Mouse (Mus musculus): ENCODE measurements at regions not wholly inside any gene's neighbourhood (a gene's known extent, or its start where the extent isn't known, plus 50 kb on each side); places are given as distances from the start of the nearest gene placed in this dataset.

DNA sequence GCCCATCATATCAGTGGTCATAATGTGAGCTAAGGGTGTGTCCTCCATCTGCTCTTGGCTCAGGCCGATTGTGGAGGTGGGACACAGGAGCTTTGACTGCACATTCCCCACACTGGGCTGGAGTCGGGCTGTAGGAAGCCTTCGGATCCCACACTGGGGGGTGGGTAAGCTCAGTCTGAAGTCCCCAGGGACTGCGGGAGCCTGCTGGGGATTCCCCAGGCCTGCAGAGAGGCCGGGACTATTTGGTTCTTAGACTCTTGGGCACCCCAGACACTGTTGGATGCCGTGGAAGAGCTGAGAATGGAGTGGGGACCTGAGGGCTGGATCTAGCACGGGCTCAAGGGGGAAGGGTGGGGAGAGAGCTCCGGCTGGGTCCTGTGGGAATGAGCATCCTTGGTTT is 547.1 kb upstream of the Nrp1 start:
- DNase-seq (ENCODE audit: low spot score in 2 of 2) = no peak

DNA sequence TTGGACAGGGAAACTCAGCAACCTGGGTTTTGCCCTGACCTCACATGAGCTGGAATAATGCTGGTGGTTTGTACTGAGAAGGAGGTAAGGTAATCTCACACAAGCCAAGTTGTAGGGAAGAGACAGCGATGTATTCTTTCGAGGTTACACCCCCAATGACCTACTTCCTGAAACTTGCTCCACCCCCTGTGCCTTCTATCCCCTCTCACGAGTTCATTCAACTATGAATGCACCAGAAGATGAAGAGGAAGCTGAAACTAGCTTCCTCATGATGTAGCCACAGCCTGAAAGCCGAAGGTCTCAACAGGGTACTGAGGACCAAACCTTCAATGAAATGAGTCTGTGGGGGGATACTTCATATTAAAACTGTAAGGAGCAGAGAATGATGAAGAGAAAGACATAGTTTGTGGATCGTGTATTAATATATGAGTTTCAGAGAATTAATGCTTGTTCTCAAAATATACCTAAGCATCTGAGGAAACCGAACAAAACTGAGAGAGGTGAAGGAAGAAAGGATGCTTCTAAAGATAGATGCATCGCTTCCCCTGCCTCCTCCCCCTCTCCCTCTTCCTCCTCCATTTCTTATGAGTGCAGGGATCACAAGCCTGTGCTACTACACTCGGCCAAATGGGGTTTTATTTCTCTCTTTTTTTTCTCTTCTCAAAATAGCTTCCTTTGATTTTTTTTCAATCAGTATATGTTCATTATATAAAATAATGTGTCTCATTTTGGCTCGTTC is 543.5 kb upstream of the Nrp1 start:
- no peak for DNase-seq (ENCODE audit: low spot score in 2 of 2)

DNA sequence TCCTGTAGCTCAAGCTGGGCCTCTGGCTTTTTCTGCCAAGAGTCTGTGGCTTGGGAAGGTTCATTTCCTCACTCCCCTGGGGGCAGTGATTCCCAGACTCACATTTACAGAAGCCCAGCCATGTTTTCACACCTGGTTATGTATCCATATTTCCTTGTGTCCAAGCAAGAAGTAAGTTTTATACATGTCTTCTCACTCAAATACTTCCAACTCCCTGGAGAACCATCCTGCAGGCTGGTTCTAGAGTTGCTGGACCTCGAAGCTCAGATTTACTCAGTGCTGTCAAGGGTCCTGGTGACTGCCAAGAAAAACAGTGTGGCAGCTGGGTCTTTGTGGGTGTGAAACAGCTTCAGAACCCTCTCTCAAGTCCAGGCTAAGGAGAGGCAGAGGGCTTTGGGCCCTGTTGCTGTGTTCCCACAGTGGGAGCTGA is 537.6 kb upstream of the Nrp1 start:
- DNase-seq (ENCODE audit: low spot score in 2 of 2) = no peak

DNA sequence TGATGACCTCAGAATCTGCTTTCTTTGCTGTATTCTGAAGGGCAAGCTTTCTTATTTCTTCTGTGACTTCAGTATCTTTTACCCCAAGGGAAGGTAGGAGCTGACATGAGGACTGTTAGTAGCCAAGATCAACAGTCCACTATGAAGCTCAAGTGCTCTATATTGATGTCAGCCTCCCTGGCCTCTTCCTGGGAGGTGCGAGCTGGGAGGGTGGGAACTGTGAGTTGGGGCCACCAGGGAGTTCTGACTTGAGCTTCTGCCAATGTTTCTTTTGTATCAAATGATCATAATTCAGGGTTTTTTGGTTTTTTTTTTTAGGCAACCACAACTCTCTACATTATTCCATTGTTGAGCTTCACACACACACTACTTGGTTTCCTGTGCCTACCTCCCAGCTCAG is 536.8 kb upstream of the Nrp1 start:
- no peak for DNase-seq (ENCODE audit: low spot score in 2 of 2)

DNA sequence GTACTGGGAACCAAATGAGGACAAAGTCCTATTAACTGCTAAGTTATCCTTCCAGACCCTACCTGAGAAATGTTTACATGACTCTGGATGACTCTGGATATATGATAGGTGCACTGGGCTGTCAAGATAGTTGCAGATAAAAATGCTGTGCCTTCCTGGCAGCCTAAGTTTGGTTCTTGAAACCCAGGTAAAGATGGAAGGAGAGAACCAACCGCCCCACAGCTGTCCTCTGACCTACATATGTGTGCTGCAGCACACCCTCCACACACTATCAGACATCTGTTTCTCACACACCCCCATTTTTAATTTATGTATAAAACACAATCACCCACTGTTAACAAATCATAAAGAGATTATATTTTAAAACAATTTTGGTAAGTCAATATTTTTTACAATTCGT is 533.4 kb upstream of the Nrp1 start:
- DNase-seq (ENCODE audit: low spot score in 2 of 2) = no peak

DNA sequence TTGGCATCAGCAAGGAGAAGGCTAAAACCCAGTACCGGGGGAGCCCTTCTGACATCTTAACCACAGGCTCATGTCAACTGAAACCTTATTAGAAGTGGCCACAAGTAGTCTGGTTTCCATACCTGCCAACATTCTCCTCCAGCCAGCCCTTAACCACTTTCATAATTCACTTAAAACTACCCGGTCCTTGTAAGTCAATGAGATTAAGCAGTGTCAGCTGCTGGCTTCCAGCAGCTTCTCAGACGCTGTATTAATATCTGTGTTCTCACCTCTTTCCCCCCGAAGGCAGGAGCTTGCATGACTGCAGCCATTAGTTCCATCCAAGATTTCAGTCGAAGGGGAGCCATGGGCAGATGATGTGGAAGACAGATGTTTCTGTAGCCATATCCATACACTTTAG is 530.6 kb upstream of the Nrp1 start:
- DNase-seq (ENCODE audit: low spot score in 2 of 2) = no peak

DNA sequence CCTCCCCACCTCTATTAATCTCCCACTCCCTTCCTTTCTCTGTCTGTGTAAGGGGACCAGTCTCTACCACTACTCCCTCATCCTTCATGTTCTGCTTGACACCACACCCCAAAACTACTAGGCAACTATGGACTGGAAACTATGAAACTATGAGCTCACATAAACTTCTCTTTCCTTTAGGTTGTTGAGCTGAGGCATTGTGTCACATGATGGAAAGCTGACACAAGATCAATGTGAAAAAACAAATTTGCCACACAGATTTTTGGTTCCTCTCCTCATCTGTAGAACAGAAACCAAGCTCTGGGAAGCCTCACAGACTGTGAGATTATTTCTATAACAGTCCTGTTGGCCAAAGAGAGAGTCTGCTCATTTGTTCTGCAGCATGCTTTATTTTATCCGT is 528.7 kb upstream of the Nrp1 start:
- no peak for DNase-seq (ENCODE audit: low spot score in 2 of 2)

DNA sequence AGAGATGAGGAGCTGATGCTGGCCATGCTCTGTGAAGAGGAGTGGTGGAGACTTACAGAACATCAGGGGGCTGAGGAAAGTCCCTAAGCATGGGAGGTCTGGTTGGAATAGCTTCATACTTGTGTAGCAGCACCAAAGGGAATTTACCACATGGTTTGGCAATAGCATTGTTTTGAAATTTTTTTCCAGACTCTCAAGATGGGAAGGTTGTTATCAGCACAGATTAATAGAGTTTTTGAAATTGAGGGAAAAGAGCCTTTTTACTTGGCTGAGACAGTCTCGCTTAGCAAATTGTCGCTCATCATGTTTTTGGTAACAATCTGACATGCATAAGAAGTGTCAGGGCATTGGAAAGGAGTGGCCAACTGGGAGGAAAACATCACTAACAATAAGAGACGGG is 524.4 kb upstream of the Nrp1 start:
- no peak for DNase-seq (ENCODE audit: low spot score in 2 of 2)

DNA sequence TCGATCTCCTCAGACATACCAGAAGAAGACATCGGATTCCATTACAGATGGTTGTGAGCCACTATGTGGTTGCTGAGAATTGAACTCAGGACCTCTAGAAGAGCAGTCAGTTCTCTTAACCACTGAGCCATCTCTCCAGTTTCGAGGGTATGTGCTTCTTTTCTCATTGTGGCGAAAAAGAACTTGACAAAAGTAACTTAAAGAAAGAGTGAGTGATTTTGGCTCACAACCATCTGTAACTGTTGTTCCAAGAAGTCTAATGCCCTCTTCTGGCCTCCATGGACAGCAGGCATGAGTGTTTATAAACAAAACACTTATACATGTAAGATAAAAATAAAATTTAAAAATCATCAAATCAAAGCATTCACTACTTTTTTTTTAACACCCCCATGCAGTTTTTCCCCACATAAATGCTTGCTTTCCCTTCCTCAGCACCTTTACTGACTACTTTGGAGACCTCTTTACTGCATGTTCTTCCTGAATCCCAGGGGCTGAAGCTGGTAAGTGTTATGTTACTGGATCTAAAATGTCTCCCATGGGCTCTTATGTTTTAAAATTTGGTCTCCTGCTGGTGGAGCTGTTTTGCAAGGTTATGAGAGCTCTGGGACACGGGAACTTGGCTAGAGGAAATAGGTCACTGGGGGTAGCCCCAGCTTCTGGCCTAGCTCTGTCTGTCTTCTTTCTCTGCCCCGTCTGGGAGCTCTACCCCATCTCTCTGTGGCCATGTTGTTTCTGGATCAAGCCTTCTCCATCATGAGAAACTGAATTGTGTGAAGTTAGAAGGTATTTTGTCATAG is 521.8 kb upstream of the Nrp1 start:
- DNase-seq (ENCODE audit: low spot score in 2 of 2) = no peak

DNA sequence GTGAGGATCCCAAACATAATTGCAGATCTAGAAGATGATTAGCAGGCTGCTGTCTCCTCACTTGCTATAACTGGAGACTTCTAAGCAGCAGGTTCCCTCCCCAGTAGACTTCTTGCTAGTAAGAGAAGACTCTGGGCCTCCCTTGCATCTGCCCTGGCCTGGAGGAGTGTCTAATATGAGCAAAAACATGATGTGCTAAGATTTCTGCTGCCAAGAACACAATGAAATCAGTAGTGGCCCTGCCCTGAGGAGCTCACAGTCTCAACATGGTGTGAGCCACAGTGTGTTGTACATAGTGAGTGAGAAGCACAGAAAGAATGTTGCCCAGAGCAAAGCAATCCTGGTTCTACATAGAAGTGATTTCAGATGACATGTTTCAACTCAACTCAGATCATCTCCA is 520.1 kb upstream of the Nrp1 start:
- DNase-seq (ENCODE audit: low spot score in 2 of 2) = no peak

DNA sequence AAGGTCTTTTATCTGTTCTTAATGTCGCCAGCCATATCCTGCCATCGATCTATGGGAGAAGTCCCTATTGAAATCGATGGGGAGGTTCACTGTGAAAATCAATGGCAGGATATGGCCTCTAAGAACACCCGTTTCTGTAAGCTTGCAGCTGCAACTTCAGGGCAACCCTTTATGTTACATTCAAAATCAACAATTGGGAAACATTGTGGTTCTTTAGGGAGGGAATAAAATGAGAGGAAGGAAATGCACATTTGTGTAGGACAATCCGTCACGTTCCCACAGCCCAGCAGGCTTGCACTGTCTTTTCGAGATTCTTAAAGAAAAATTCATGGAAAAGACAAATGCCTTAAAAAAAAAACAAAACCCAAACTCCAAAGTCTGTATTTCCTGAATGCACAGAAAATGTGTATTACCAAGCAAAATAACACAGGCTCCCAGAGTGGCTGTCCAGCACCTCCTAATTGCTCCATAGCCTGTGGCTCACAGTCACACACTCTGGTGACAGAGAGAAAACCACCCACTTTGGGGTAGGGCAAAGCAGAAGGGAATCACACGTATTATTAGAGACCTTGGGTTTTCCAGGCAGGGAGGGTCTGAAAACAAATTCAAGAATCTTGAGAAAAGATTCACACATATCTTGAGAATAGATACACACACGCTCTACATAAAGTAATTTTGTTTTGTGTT is 510.9 kb upstream of the Nrp1 start:
- no peak for DNase-seq (ENCODE audit: low spot score in 2 of 2)

DNA sequence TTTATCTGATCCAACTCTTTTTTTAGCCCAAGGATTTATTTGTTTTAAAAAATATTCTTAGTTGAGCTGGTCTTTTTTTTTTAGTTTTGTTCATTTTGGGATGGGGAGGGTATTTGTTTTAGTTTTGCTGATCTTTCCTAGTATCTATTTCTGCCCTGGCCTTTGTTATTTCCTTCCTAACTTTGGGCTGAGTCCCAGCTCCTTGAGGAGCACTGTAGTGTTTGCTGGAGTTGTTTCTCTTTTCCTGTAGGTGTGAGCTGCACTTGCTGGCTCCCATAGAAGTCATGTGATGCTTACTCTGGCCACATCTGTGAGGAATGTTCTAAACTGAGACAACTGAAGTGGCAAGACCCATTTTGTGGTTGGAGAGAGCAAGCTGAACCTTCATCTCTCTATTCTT is 508.5 kb upstream of the Nrp1 start:
- no peak for DNase-seq (ENCODE audit: low spot score in 2 of 2)

DNA sequence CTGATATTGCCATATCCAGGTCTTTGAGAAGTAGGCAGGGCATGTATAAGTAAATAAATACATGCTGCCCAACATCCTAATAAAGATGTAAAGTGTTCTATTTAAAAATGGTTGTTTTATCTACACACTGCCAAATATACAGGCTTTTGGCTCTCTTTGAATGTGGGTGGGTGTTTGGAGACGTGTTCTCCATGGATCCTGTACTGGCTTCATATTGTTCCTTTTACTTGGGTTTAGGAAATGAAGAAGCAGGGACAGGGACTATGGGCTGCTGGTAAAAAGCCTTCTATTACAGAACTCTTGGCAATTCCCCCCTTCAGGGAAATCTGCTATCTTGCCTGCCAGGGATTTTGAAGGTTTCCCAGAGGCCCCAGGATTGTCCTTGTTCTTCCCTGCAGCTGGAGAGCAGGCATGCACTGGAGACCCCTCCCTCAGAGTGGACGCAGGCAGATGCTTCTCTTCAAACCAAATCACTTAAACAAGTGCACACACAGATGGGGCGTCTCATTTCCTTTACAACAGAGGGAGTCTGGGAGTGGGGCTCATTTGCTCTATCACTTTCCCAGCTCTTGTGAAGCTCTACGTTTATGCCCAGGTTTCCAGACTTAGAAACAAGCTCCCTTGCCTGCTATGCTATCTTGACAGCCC is 502.6 kb upstream of the Nrp1 start:
- DNase-seq (ENCODE audit: low spot score in 2 of 2) = no peak

DNA sequence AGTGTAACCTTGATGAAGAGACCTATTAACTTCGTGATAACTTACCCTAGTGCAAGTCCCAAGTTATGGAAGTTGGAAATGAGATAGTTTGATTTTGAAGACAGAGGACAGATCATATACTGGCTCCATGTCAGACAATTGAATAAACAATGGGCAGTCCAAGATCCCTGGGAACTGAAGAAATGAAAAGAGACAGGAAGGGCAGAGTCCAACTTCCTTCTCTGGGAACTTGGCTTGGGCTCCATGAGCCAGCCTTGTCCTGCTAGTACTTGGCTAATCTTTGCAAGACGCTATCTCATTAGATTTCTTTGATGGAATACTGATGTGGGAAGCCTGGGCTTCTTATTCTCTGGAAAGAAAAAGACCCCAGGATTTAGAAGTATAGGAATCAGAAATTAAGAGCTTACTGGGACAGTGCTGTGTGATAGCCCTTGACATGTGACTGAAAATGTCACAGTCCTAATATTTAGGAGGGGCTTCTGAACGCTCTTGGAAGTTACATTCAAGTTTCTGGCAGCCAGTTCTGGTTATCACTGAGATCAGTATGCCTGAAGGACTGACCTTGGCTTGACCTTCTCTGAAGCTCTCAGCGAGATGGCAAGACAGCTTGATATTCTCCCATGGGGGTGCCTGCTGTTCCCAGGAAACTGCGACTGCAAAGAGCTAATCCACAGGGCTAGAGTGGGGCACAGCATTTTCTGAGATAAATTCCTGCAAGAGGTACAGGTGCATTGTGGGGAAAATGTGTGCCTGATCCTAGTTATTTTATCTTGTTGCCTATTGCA is 501.9 kb upstream of the Nrp1 start:
- no peak for DNase-seq (ENCODE audit: low spot score in 2 of 2)

DNA sequence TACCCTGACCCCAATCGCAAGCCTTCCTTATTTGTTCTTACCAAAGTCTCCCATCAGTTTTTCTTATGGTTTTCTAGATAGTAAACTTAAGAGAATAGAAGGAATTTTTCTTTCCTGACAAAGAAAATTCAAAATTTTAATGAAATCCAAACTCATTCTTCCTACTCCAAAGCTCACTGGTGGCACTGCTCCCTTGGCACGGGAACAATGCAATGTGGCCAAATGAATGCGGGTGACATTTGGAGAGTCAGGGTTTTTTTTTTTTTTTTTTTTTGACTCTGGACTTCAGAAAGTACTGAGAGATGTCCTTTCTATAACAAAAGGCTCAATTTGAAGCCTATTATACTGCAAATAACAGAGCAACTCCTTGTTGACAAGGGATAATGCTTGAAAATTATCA is 499.4 kb upstream of the Nrp1 start:
- DNase-seq (ENCODE audit: low spot score in 2 of 2) = no peak

DNA sequence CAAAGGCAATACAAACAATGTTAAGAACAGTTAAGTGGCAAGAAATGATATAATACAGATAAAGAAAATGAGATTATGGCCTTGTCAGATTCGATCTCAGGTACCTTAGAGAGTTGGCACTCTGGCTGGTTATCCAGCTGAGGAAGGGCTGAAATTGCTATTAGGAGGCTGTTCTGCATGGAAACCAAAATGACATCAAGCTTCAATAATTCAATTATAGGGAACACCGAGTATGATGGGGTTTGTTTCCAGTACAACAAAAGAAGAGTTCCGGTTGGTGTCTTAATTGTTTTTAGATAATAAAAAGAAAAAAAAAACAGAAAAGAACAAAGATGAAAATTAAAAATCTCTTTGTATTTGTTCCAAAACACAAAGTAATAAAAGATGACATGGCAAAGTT is 498.0 kb upstream of the Nrp1 start:
- no peak for DNase-seq (ENCODE audit: low spot score in 2 of 2)

DNA sequence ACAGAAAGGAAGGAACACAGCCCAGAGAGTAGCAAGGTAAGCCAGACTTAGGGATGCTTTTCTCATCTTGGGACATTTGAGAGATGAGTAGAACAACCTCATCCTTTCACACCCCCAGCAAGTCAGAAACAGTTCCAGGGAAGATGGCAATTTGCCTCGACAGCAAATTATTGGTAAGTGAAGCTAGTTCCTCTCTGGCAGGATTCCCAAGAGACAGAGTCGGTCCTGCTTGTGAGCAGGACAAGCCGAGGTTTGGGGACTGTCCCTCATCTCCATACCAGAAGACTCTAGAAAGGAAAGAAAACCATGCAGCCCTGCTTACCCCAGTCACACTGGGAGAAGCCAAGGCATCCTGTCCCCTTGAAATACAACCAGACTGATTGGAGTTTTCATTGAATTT is 497.5 kb upstream of the Nrp1 start:
- DNase-seq (ENCODE audit: low spot score in 2 of 2) = no peak

DNA sequence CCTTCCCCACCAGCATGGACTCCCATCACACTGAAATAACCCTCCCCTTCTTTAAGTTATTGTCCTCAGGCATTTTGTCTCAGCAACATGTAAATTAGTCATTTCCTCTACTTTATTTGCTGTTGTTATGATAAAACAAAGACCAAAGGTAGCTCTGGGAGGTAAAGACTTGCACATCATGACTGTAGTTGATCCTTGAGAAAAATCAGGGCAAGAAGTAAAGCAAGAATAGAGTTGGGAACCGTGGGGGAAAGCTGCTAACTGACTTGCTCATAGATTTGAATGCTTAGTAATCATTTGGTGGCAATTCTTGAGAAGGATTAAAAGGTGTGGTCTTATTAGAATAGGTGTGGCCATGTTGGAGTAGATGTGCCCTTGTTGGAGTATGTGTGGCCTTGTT is 473.8 kb upstream of the Nrp1 start:
- DNase-seq (ENCODE audit: low spot score in 2 of 2) = no peak

DNA sequence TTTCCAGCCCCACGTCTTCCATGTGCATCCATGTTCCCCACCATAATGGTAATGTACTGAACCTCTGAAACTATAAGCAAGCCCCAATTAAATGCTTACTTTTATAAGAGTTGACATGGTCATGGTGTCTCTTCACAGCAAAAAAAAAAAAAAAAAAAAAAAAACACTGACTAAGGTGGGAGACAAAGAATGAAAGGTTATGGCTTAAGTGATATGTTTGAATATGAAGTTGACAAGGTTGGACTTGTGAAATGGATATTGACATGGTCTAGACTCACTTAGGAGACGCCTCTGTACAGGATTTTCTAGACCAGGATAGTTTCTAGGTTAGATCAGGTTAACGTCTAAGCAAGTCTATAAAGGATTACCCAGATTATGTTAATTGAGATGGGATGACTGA is 473.2 kb upstream of the Nrp1 start:
- no peak for DNase-seq (ENCODE audit: low spot score in 2 of 2)

DNA sequence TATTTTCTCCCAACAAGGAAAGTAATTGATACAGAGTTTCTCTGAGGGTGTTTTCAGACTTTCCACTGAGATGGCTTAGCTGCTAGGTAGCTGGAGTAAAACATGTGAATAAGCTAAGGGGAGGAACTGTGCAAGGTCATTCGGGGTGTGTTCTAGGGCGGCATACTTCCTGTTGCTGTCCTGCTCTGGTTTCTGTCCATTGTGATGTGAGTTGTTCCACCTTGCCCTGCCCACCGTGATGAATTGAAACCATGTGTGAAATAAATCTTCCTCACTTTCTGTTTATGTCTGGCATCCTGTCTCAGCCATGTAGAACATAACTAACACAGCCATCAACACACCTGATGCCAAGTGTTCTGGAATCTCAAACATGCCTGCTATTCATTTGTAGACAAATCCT is 472.6 kb upstream of the Nrp1 start:
- DNase-seq (ENCODE audit: low spot score in 2 of 2) = no peak

DNA sequence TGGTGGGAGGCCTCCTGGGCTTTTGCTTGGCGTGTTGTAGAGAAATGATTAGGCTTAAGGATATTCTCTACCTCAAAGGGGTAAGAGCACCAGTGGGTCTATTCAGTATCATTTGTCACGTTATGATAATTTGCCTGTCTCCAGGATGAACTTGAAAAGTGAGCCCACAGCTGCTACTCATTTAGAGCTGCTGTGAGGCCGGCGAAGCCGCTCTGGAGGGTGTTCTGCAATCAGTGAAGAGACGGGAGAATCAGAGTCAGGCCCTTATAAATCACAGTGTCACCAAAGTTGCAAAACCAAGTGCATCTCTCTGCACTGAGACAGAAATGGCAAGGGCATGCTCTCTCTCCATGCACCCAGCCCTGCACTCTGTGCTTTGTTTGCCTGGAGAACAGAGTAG is 467.7 kb upstream of the Nrp1 start:
- no peak for DNase-seq (ENCODE audit: low spot score in 2 of 2)

DNA sequence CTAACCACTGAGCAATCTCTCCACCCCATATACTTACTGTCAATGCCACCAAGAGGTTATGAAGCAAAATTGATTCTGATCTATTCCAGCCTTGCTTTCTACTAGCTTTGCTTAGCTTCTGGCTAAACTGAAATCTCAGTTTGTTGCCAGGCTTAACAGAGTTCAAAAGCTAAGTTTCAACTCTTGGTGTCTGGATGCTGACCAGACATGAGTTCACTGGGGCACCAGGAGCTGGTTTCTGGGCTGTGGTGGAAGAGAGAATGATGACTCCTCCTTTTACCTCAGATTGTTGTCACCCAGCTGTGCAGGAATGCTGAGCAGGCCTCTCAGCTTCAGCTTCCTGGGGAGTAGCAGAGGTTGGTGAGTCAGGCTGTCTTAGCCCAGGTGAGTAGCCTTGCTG is 464.1 kb upstream of the Nrp1 start:
- no peak for DNase-seq (ENCODE audit: low spot score in 2 of 2)
